Mouse (Mus musculus) activated CD4-positive, CD25-positive, alpha-beta regulatory T cell, adult 9 weeks (primary cell): Measurements from ENCODE around the gene Sptbn4. TPM values are rescaled to one million over a fixed set of nuclear protein-coding genes. Genes with fewer than 3 reads are reported as not detected.

ENCODE experiments used
- polyA plus RNA-seq: library from polyadenylated mRNA; unstranded; fragments of 100-300 nt; shearing (Covaris generic); gene quantifications from one replicate; pipeline ENCODE4 v1.2.1, GENCODE M21; 2017

Sptbn4 gene
- polyA plus RNA-seq, result 0.21 TPM

DNA sequence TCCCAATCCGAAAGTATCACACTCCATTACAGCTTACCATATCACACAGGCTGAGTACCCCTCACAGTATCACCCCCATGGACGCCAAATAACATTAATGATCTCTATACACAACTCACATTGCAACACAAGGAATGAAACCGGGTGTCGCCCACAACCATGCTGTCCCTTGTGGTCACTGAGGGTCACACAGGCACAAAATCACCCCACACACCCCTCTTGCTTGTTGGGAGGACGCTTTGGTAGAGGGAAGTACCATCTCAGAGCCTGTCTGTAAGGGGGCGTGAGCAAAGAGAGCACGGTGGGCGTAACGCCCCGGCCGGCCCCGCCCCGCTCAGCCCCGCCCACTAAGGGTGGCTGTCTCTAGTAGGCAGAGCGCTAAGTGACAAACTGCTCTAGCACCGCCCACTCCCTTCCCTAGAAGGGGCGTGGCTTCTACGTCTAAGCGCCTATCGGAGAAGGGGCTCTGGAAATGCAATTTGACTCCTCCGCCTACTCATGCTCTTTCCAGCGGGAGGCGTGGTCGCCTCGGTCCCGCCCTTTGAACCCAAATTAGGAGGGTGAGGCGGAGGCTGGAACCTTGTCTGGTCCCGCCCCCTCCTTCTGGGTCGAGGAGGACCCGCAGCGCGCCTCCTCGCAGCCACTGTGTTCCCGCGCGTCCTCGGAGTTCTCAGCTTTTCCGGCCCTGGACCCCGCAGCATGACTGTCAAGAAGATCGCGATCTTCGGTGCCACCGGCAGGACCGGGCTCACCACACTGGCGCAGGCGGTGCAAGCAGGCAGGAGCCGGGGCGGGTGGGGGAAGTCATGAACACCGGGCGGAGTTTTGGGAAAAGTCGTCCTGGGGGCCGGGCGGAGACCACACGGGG is at the start of gene Sptbn4, which contains the start of gene Blvrb:
Gene Sptbn4 (minus strand): TSS at position 268 of the 868 bp plus-strand sequence.
Gene Blvrb (plus strand): TSS at position 560 of the 868 bp plus-strand sequence.

DNA sequence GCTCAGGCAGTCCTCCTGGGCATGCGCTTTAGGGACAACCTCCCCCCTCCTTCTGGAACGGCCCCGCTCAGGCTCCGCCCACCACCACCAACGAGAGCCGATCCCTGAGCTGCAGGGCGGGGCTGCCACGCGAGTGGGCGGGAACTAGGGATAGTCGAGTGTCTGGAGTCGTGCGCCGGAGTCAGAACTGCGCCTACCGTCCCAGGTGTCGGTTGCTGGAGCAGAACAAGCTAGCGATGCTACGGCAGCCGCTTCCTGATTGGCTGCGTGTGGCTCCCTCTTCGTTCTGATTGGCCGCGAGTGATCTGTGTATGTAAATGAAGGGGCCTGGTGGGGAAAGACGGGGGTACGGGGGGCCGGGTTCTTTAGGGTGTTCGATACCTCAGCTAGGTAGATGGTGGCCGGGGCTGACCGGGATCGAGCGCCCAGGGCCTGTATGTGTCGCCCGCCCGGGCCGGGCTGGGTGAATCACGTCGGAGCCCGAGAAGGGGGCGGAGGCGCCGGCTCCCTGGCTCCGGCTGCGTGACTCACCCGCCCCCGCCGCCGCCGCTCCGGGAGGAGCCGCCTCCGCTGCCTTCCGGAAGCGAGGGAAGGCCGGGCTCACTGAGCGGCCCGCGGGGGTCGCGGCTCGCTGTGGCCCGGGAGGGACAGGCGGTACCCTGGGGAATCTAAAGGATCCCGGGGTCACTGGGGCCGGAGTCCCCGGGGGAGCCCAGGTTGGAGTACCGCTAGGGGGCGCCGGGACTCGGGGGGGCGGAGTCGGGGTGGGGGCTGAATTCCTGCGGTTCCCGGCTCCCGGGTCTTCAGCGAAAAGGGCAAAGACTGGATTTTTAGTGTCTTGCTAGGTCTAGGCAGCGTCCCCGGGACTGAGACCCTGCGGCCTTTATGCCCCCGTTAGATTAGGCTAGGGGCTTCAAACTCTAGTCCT is 39.5 kb upstream of the Sptbn4 start, which contains the start of gene Sertad1:
Gene Sertad1 (plus strand): TSS at position 141 of the 928 bp plus-strand sequence.

DNA sequence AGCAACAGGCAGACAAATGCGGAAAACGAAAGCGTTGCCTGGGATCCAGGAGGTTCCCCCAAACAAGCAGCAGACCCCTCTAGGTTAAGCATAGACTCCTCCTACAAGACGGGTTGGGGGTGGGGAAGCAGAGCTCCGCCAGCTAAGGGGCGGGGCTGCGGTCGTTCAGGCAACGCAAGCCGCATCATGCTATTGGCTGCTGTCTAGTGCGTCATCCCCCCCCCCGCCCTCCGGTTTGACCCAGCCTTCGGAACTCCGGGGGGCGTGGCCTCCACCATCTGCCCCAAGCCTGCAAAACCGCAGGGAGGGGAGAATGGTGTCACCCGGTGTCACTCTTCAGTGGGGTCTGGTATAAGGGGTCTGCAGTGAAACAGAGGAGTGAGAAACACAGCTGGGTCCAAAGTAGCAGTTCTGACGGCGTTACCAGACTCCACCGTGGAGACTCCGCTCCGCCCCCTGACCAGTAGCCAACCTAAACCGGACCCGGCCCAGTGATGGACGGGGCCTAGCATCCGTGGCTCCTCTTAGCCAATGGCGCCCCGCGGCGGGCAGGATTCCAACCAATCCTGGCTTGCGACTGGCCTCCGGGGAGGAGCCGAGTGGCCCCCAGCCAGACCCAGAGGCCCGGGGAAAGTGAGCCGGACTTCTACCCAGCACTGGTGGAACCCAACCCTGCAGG is 25.8 kb upstream of the Sptbn4 start, which contains the start of gene Sertad3:
Gene Sertad3 (plus strand): TSS at position 613 of the 679 bp plus-strand sequence.

DNA sequence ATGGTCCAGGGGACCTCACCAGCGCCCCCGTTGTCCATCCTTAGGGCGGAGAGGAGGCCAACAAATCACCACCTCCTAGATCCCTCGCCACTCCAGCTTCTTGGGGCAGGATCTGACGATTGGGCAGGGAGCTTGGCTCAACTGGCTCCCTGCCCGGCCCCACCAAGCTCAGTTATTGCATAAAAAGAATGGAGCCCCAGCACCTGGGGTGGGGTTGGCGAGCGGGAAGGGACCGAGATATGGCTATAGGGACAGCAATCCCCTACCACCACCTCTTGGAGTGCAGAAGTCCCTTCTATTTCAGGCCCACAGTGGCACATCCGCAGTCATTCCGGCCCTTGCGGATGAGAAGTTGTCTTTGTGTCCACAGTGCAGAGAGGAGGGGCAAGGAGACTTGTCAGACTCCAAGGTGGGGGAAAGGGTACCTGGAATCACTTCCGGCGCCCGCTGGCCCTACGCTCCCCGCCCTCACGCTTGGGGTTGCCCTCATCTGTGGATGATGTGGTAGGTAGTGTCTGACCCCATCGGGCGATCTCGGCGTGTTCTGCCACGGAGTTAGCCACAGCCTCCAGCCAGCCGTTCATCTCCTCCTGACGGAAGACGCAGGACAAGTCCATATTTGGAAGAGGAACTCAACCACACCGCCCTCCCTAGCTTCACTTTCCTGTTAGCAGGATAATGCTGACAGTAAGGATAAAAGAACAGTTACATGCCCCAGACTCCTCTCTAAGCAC is 90.5 kb downstream of the Sptbn4 start, which contains the start of gene Gm20479:
Gene Gm20479 (minus strand): TSS at position 559 of the 734 bp plus-strand sequence.

DNA sequence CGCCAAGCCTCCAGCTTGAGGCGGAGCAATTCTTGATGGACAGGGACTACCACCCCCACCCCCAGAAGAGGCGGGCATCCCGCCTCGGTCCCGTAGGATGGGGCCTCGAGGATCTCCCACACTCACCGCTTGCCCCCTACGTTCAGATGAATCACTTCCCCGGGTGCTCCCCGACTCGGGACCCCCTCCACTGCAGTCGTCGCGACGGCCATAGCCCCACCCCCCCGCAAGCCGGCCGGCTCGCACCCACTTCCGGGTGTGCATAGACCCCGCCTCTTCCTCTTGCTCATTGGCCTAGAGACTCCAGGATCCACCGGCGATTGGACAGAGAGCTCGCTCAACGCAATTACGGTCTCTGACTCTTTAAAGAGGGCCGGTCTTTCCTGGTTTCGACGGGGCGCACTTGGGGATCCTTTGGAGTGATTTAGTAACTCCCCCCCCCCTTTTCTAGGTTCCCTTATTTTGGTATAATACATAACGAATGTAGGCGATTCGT is 91.7 kb downstream of the Sptbn4 start, which contains the start of gene Shkbp1:
Gene Shkbp1 (minus strand): TSS at position 275 of the 496 bp plus-strand sequence.

DNA sequence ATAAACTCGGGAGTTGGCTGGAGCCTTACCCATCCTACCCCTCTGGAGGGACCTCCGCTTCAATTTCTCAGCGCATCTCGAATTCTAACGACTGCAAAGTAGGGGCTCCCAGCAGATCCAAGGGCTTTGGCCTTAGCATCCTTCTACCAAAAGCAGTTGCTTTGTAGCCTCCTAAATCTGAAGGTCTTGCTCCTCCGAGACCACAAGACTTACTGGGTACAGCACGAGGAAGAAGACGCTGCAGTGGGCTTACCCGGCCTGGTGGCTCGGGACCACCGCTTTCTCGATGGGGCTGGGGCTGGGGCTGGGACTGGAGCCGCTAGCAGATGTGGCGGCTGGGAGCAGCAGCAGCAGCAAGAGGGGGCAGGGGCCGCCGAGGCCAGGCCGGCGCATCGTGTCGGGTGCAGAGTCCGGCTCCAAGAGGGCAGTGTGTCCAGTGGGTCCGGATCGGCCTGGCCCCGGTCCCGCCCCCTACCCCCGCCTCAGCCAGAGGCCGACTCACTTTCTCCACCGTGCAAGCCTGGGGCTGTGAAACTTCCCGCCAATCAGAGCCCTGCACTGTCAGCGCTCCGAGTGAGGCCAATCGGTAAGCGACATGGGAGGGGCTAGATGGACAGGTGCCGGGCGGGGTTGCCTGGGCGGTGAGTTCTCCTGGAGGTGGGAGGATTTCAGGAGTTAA is 110.2 kb downstream of the Sptbn4 start, which contains the start of gene Ltbp4:
Gene Ltbp4 (minus strand): TSS at position 518 of the 679 bp plus-strand sequence.

Other genes with a start within 250 kb of the Sptbn4 start
- 4.7 TPM for gene Itpkc, start 219.0 kb downstream of the Sptbn4 start, polyA plus RNA-seq
- gene Coq8b, start 214.7 kb downstream of the Sptbn4 start, polyA plus RNA-seq, result 29.8 TPM
- 0.83 TPM for gene Numbl, start 189.3 kb downstream of the Sptbn4 start, polyA plus RNA-seq
- gene Ltbp4, start 110.0 kb downstream of the Sptbn4 start, polyA plus RNA-seq, result 0.82 TPM
- 105 TPM for gene Shkbp1, start 91.7 kb downstream of the Sptbn4 start, polyA plus RNA-seq
- gene Gm20479, start 90.3 kb downstream of the Sptbn4 start, polyA plus RNA-seq, result 0.61 TPM
- 20.1 TPM for gene Blvrb, start 292 bp upstream of the Sptbn4 start, polyA plus RNA-seq
- 57.3 TPM for gene Sertad3, start 26.1 kb upstream of the Sptbn4 start, polyA plus RNA-seq
- gene Sertad1, start 39.2 kb upstream of the Sptbn4 start, polyA plus RNA-seq, result 77.0 TPM
- gene Prx, start 51.6 kb upstream of the Sptbn4 start, polyA plus RNA-seq, result 0.56 TPM
- gene Hipk4, start 75.6 kb upstream of the Sptbn4 start, polyA plus RNA-seq, result not detected
- 198 TPM for gene Pld3, start 105.5 kb upstream of the Sptbn4 start, polyA plus RNA-seq
- 28.0 TPM for gene 2310022A10Rik, start 105.5 kb upstream of the Sptbn4 start, polyA plus RNA-seq
- gene Akt2, start 143.9 kb upstream of the Sptbn4 start, polyA plus RNA-seq, result 106 TPM
- not detected for gene Ttc9b, start 206.2 kb upstream of the Sptbn4 start, polyA plus RNA-seq
- 0.62 TPM for gene Map3k10, start 226.9 kb upstream of the Sptbn4 start, polyA plus RNA-seq
- 4.4 TPM for gene Zfp607b, start 241.7 kb upstream of the Sptbn4 start, polyA plus RNA-seq